Mouse (Mus musculus): ENCODE results near the gene L3mbtl4. TPM values are rescaled to one million over a fixed set of nuclear protein-coding genes. Genes with fewer than 3 reads are reported as not detected.
"Not testable (repeated sequence)": the region's sequence is repeated elsewhere in the genome, so short reads cannot be mapped to it uniquely, and the experiment has no call there.

L3mbtl4 gene
- total RNA-seq, 2 experiments from 2014 or later = 8.5 to 9.2 TPM

DNA sequence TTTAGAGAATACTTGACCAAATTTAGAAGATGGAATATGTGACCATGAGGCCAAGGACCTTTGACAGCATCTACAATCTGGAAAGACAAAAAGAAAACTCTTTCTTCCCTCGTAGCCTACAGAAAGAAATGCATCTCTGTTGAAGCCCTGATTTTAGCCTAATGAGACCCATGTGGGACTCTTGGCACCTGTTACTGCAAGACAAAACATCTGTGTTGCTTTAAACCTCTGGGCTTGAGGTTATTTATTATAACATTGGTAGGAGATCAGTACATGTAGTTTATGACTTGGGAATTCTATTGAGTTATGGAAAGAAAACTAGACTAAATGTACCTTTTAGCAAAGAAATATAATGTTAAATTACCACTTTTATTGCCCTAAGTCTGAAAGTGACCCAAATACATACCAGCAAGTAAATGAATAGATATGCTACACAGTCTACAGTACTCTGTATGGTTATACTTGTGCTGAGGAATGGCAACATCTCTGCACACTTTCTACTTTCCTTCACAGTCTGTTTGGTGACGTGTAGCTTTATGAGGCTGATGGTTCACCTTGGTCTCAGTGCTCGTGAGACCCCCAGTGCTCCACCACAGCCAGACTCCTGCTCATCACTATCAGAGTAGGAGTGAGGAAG, 65.4 kb downstream of the L3mbtl4 start:
- no peak for DNase-seq (ENCODE audit: extremely low spot score in 1 of 2, low spot score in 2 of 2)
- intact Hi-C loops (cut with DNase I) = no loop called here

GRCm38 (mm10) chr17:68357687-68358086, 84.1 kb downstream of the L3mbtl4 start:
- intact Hi-C loops (cut with DNase I) = no loop called here
- no peak for DNase-seq (ENCODE audit: extremely low spot score in 1 of 2, low spot score in 2 of 2)

- DNase-seq (ENCODE audit: extremely low spot score in 1 of 2, low spot score in 2 of 2) = no peak
- intact Hi-C loops (cut with DNase I) = no loop called here
Observed at GRCm38 (mm10) chr17:68371101-68371500, 97.5 kb downstream of the L3mbtl4 start.

DNA sequence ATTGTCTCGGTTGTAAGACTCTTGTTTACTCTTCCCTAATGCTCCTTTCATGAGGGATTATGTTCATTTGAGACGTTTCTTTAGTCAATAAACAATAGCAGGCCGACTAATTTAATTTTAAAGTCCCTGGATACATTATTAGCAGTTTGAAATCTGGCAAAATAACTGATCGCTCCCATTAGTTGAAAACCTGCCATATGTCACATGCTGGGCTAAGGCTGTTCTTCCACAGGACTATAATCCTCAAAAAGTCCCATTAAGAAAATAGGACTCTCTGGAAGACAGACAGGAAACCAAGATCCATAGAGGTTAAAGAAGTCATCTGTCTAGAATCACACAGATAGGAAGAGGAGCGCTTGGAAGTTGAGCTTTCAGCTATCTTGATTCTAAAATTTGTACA, 114.9 kb downstream of the L3mbtl4 start:
- intact Hi-C loops (cut with DNase I) = no loop called here
- DNase-seq (ENCODE audit: extremely low spot score in 1 of 2, low spot score in 2 of 2) = no peak

- intact Hi-C loops (cut with DNase I) = no loop called here
- peak in 1 of 2 experiments; percentile 5 for DNase-seq (ENCODE audit: extremely low spot score in 1 of 2, low spot score in 2 of 2)
Observed at GRCm38 (mm10) chr17:68405993-68406392, 132.4 kb downstream of the L3mbtl4 start.

GRCm38 (mm10) chr17:68407121-68407520, 133.5 kb downstream of the L3mbtl4 start:
- intact Hi-C loops (cut with DNase I); DNase-seq (ENCODE audit: extremely low spot score in 1 of 2, low spot score in 2 of 2): not testable (repeated sequence)

GRCm38 (mm10) chr17:68422663-68423498, 149.3 kb downstream of the L3mbtl4 start:
- intact Hi-C loops (cut with DNase I) = no loop called here
- no peak for DNase-seq (ENCODE audit: extremely low spot score in 1 of 2, low spot score in 2 of 2)

GRCm38 (mm10) chr17:68433576-68433975, 160.0 kb downstream of the L3mbtl4 start:
- DNase-seq (ENCODE audit: extremely low spot score in 1 of 2, low spot score in 2 of 2) = no peak
- intact Hi-C loops (cut with DNase I) = no loop called here

- no peak for DNase-seq (ENCODE audit: extremely low spot score in 1 of 2, low spot score in 2 of 2)
- intact Hi-C loops (cut with DNase I) = no loop called here
Observed at GRCm38 (mm10) chr17:68450921-68451320, 177.3 kb downstream of the L3mbtl4 start.

- DNase-seq (ENCODE audit: extremely low spot score in 1 of 2, low spot score in 2 of 2) = no peak
- intact Hi-C loops (cut with DNase I) = no loop called here
Observed at GRCm38 (mm10) chr17:68461471-68461870, 187.9 kb downstream of the L3mbtl4 start.

DNA sequence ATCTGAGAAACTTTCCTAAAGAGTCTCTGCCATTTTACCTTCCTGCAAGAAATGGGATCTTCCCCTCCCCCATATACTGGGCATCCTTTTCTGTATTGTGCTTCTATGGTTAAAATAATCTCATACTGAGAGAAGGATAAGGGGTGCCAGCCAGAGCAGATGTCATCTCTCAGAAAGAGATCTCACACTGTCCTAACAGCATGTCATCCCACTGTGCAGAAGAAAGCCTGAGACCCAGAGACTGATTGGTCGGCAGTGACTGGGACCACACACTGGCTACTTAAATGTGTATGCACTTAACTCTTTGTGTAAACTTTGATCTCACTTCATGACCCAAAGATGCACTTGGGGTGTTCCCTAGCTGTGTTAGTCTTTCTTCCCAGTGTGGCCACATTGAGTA, 193.7 kb downstream of the L3mbtl4 start:
- intact Hi-C loops (cut with DNase I) = no loop called here
- DNase-seq (ENCODE audit: extremely low spot score in 1 of 2, low spot score in 2 of 2) = no peak

GRCm38 (mm10) chr17:68490065-68490691, 216.6 kb downstream of the L3mbtl4 start:
- intact Hi-C loops (cut with DNase I) = no loop called here
- DNase-seq (ENCODE audit: extremely low spot score in 1 of 2, low spot score in 2 of 2) = no peak

DNA sequence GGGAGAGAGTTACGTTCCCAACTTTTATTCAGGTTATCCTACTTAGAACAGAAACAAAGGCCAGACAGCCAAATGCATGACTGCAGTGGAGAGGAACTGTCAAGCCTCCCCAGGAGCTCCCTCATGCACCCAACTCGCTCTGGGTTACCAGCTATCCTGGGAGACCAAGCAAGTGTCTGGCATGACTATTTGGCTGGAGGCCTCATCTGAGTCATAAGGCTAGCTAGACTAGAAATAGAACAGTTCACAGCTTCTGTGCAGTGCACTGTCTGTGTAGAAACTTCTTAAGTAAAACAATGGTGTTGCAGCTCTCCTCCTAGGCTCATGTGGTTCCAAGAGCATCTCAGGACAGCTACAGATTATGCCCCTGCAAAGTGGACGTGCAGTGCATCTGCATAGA, 218.6 kb downstream of the L3mbtl4 start:
- intact Hi-C loops (cut with DNase I) = no loop called here
- peak in 1 of 2 experiments; percentile 16 for DNase-seq (ENCODE audit: extremely low spot score in 1 of 2, low spot score in 2 of 2)

GRCm38 (mm10) chr17:68502998-68503397, 229.4 kb downstream of the L3mbtl4 start:
- intact Hi-C loops (cut with DNase I); DNase-seq (ENCODE audit: extremely low spot score in 1 of 2, low spot score in 2 of 2): not testable (repeated sequence)

- intact Hi-C loops (cut with DNase I) = no loop called here
- no peak for DNase-seq (ENCODE audit: extremely low spot score in 1 of 2, low spot score in 2 of 2)
Observed at GRCm38 (mm10) chr17:68559698-68560097, 286.1 kb downstream of the L3mbtl4 start.

DNA sequence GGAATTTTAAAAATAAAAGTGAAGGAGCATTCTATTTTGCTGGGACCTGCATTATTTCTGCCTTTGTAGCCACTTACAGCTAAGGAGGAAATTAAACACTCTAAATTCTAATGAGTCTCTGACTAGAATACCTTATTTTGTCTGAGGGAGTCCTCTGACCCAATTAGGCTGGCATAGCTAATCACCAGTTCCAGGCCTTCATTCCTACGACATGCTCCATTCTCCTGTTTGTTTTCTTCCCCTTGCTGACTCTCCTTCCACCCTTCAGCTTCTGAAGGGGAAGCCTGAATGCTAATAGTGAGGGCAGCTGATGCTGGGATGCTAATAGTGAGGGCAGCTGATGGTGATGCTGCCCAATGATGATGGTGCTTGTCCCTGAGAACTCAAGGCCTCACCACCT, 286.7 kb downstream of the L3mbtl4 start:
- intact Hi-C loops (cut with DNase I) = no loop called here
- no peak for DNase-seq (ENCODE audit: extremely low spot score in 1 of 2, low spot score in 2 of 2)

- DNase-seq (ENCODE audit: extremely low spot score in 1 of 2, low spot score in 2 of 2) = no peak
- intact Hi-C loops (cut with DNase I) = no loop called here
Observed at GRCm38 (mm10) chr17:68571806-68572205, 298.2 kb downstream of the L3mbtl4 start.

DNA sequence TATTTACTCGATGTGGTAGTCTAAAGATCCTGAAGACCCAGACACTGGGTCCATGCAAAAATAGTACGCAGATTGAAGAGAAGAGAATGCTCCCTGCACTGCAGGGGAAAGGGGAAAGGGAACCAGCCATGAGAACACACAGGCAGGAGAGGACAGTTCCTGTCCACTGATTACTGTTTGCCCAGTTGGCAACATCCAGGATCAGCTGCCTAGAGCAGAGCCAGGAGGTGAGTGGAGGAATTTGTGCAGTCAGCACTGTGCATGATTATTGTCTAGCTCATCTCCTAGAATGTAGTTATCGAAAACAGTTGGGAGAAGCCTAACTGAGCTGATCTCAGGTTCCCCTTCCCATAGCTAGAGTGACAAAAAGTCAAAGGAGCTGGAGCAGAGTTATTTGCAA, 311.6 kb downstream of the L3mbtl4 start:
- intact Hi-C loops (cut with DNase I) = no loop called here
- no peak for DNase-seq (ENCODE audit: extremely low spot score in 1 of 2, low spot score in 2 of 2)

- DNase-seq (ENCODE audit: extremely low spot score in 1 of 2, low spot score in 2 of 2) = no peak
- intact Hi-C loops (cut with DNase I) = no loop called here
Observed at GRCm38 (mm10) chr17:68591619-68592018, 318.0 kb downstream of the L3mbtl4 start.

GRCm38 (mm10) chr17:68602744-68603143, 329.1 kb downstream of the L3mbtl4 start:
- DNase-seq (ENCODE audit: extremely low spot score in 1 of 2, low spot score in 2 of 2) = no peak
- intact Hi-C loops (cut with DNase I) = no loop called here

Measured in left cerebral cortex, postnatal 10 days (tissue).